Mouse (Mus musculus) large intestine, adult 2 months (tissue): ENCODE results near the gene AI182371. TPM values are rescaled to one million over a fixed set of nuclear protein-coding genes. Genes with fewer than 3 reads are reported as not detected.

Source experiments
- DNase-seq: peaks from one replicate; pipeline ENCODE4 v3.0.0-alpha.2; 2012; ENCODE audit warnings: low read depth, low spot score
- WGBS: fragments of 180-500 bp; shearing (Covaris S2); methylation state at CpG from one replicate; pipeline ENCODE4 v1.1.7; 2018; 5-methylcytosine and 5-hydroxymethylcytosine counted together
- polyA plus RNA-seq: library from polyadenylated mRNA; depleted of rRNA; stranded (reverse); fragments of >200 nt; gene quantifications from 2 replicates; pipeline ENCODE4 v1.2.3, GENCODE M21; 2012; rRNA removed

Gene AI182371
- 0.22 and 0.26 TPM in 2 replicates for polyA plus RNA-seq

- 95% methylated on average over 3 of the region's 3 CpGs for WGBS
- no peak for DNase-seq
Observed at GRCm38 (mm10) chr2:35101443-35101842, at the start of gene AI182371. Gene AI182371 (minus strand): TSS chr2:35101543.

- 92% methylated on average over 10 of the region's 10 CpGs for WGBS
- no peak for DNase-seq
Observed at GRCm38 (mm10) chr2:35148806-35149205, 47.5 kb upstream of the AI182371 start.

- 91% methylated on average over 3 of the region's 3 CpGs for WGBS
- DNase-seq: no peak
Observed at GRCm38 (mm10) chr2:35141673-35142072, 40.3 kb upstream of the AI182371 start.

- WGBS: 78% methylated on average over 1 of the region's 1 CpGs
- no peak for DNase-seq
Observed at GRCm38 (mm10) chr2:35138576-35138975, 37.2 kb upstream of the AI182371 start.

GRCm38 (mm10) chr2:35133891-35134290 is 32.5 kb upstream of the AI182371 start:
- WGBS: 80% methylated on average over 5 of the region's 5 CpGs
- no peak for DNase-seq

DNA sequence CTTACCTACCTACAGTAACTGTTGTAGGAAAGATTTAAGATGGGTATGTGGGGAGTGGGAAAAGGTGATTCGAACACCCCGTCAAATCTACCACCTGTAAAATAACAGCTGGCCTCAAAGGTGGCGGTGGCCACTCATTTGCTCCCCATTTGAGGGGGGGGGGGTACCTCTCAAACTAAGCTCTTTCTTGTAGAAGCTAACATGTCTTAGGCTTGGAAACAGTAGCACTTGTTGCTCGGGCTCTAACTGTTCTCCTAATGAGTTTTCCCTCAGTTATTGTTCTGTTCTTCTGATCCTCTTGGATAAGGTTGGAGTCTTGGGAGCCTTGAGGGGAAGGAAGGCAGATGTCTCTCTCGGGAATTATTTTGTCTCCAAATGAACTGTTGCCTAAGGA is 31.3 kb upstream of the AI182371 start:
- no peak for DNase-seq
- WGBS: 2% methylated on average over 5 of the region's 5 CpGs

DNA sequence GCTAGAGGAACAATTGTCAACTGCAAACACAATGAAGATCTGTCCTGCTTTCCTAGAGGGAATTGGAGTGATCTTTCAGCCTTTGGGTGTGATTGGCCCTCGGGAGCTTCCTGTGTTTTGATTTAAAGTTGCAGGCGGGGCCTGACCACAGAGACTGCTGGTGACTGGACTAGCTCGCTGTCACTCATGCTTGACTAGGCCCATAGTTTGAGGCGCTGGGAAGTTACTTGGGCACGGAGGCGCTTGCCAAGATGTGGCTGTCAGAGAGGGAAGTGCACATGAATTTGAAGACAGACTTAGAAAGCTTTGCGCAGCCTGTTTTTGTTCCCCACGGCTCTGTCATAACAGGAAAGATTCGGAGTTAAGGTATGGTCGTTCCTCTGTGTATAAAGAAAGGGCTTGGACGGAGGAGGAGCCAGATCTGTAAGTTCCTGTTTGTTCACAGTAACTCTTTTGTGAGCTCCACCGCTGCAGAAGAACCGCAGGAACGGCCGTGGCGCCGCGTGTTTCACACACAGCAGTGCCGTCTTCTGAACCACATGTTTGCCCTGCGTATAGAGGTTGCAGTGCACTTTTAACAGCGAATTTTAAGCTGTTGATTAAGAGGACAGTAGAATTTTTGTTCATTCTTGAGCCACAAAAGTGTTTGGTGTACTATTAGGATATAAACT is 30.8 kb upstream of the AI182371 start:
- peak; percentile 97 for DNase-seq
- WGBS: under 1% methylated on average over 21 of the region's 21 CpGs

DNA sequence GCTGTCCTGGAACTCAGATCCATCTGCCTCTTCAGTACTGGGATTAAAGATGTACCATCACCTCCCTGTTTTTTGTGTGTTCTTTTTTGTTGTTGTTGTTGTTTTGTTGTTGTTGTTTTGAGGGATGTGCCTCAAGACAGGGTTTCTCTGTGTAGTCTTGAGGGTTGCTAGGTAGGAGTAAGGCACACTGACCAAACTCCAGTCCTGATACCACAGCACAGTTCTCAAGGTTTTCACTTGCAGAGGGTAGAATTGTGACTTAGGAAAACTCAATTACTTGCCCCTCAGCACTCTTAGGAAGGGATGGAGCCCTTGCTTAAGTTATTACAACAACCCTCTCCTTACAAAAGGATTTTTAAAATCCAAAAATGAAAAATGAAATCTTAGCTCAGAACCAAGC is 30.1 kb upstream of the AI182371 start:
- DNase-seq: no peak

DNA sequence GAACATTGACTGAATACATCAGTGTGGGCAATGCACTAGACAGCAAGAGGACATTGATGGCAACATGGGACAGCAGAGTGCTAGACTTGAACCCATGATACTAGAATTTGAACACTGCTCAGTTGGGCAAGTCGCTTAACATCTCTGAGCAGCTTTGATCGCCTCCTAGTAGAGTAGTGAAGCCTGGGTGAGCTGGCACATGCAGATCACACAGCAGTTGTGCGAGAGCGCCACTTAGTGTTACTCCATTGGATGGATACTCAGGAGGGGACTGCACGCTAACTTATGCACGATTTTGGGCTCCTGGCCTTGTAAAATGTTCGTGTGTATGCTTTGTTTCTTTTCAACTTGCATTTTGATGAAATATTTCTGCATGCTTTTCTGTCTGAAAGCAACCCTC is 23.4 kb upstream of the AI182371 start:
- DNase-seq: no peak
- WGBS: 79% methylated on average over 7 of the region's 7 CpGs

DNA sequence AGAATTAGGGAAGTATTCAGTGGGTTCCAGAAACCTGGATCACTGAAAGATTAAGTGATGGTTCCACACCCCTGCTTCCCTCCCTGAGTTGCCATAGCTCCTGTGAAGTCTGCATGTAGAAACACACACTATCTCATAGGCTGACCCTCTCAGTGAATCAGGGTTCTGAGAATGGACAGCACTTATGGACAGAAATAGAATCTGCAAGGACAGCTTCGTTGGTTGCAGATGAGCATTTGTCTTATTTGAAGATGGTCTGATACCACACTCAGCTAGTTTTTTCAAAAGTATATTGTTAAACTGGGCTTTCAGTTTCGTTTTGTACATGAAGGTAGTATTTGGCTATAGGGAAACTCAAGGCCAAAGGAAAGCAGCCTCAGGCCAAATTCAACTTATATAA is 9.2 kb upstream of the AI182371 start:
- no peak for DNase-seq
- WGBS: 27% methylated on average over 2 of the region's 2 CpGs

DNA sequence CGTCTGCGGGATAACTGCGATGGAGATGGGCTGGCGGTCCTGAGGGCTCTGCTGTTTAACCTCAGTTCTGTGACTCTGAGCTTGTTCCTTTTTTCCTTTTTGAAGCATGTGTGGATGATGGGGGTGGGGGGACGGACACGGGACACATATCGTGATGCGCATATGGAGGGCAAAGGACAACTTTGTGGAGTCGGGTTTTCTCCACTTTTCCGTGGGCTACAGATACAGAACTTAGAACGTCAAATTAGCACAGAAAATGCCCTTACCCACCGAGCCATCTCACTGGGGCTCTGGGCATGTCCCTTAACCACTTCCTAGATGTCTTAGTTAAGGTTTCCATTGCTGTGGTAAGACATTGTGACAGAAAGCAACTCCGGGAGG is 8.6 kb upstream of the AI182371 start:
- under 1% methylated on average over 13 of the region's 13 CpGs for WGBS
- no peak for DNase-seq

GRCm38 (mm10) chr2:35109141-35109923 is 8.0 kb upstream of the AI182371 start, which contains the start of gene Cntrl:
Gene Cntrl (plus strand): TSS chr2:35109492.
- under 1% methylated on average over 61 of the region's 62 CpGs for WGBS

DNA sequence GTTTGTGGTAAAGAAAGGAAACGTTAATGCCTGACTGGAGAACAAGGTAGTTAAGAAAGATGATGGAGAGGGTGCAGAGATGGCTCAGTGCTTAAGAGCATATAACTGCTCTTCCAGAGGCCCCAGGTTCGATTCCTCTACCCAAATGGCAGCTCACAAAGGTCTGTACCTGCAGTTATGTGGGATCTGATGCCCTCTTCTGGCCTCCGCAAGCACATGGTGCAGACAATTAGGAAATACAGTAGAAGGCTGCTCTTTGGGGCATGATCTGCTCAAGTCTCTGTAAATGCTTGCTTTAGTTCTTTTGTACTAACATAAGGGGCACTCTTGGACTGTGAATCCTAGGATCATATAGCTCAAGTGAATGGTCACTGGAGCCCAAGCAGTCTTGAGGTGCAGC is 7.4 kb upstream of the AI182371 start:
- DNase-seq: no peak
- 17% methylated on average over 3 of the region's 3 CpGs for WGBS

More at GRCm38 (mm10) chr2:35109141-35109923, 8.0 kb upstream of the AI182371 start, which contains the start of gene Cntrl:
- no peak for DNase-seq

- no peak for DNase-seq
- 23% methylated on average over 5 of the region's 5 CpGs for WGBS
Observed at GRCm38 (mm10) chr2:35107984-35108635, 6.8 kb upstream of the AI182371 start.

DNA sequence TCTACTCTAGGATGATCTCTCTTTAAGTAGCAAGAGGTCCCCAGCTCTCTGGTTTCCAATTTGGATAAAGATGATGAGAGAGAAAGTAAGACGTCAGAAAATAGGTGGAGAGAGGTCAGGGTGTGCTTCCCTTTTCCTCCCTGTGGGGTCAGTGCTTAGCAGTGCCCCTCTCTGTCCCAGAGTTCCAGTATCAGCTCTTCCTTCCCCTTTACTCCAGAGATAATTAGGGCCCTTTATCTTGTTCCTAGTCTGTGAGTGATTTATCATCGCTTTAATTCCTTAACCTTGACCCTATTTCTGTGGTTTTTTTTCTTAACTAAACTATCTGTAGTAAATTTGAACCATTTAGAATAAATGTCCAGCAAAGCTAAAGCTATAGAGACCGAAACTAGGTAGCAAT is 3.5 kb upstream of the AI182371 start:
- DNase-seq: no peak
- WGBS: 65% methylated on average over 3 of the region's 3 CpGs

DNA sequence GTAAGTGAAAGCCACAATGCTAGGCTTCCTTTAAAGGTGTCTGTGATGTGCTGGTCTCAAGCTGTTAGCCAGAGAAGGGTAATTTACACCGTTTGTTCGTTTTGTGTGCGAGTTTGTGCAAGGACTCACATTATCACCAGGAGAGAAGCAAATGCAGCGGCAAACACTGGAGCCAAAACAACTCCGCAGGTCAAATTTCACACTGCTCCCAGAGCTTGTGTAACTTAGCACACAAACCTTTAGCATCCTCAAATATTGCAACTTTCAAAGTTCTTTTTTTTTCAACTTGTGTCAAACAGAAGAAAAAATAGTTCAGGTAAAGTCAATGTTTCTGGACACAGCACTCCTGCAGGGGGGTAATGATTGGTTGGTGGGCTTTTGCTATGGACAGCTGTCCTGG is 2.2 kb upstream of the AI182371 start:
- no peak for DNase-seq
- 72% methylated on average over 5 of the region's 5 CpGs for WGBS

GRCm38 (mm10) chr2:35102777-35103176 is 1.4 kb upstream of the AI182371 start:
- no peak for DNase-seq

DNA sequence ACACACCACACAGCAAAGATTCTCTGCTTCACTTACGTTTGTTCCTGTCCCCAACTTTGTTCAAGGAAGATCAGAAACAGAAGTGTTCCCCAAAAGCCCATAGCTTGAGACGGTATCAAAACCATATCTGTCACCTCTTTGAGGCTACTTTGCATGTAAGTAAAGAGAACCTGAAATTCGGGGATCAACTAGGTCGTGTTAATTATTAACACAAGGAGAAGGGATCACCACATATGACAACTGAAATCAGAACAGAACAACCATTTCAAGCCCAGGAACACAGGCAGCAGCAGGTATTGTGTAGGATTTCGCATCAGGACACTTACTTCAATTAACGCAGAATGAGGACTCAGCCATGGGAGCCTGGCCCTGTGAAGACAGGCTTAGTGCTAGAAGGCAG is 814 bp downstream of the AI182371 start:
- DNase-seq: no peak
- WGBS: 61% methylated on average over 6 of the region's 6 CpGs

GRCm38 (mm10) chr2:35087418-35087817 is 13.9 kb downstream of the AI182371 start:
- no peak for DNase-seq

GRCm38 (mm10) chr2:35079166-35079565 is 22.2 kb downstream of the AI182371 start:
- 80% methylated on average over 6 of the region's 6 CpGs for WGBS
- DNase-seq: no peak

More at GRCm38 (mm10) chr2:35087418-35087817, 13.9 kb downstream of the AI182371 start:
- WGBS: 89% methylated on average over 4 of the region's 4 CpGs

- DNase-seq: peak; percentile 76
- WGBS: 30% methylated on average over 3 of the region's 3 CpGs
Observed at GRCm38 (mm10) chr2:35074328-35074727, 27.0 kb downstream of the AI182371 start.
